Mouse (Mus musculus): ENCODE data around the gene Gm20518.

DNA sequence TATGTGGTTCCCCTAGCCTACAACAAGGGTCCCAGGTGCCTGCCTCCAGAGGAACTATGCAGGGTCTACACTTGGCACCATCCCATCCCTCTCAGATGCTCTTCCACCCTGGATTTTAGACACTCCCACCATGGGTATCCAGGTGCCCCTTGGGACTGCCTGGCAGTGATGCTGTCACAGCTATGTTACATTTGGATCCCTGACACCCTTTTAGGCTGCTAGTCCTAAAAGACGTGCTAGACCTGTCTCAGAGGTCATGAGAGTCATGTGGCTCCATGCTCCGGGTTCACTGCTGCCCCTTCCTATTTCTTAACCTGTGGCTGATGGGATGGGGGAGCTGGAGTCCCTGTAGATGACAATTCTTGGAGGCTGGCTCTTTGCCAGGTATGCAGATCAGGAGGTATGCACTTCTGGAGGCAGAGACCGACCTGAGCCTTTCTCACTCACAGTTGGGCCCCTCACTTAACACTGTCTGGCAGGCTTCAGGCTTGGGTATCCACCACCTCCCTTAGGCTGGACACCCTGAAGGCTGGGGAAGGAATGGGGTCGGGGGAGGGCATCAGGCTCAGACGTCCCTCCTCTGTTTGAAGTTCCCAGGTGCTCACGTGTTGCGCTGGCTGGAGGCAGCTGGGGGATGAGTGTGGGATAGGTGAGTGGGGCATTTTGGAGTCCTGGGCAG lies 89.6 kb downstream of the Gm20518 start:
- TF ChIP-seq GATA1 (IDR thresholded peaks at IDR 0.05; ENCODE audit: low read length) (no peak), TAL1 (IDR thresholded peaks at IDR 0.05; ENCODE audit: low read length) (no peak)

Data from erythroblast, embryonic 14.5 days (primary cell).